Mouse (Mus musculus) lung, embryonic 14.5 days (tissue): ENCODE data around the gene Cenpt. TPM values are rescaled to one million over a fixed set of nuclear protein-coding genes. Genes with fewer than 3 reads are reported as not detected.

Experiments
- ATAC-seq: fragments of 200-750 bp; cut with Nextera tagmentation; 2 replicates; pipeline ENCODE4 v1.8.0; 2017; ENCODE audit warnings: mild to moderate bottlenecking, moderate TSS enrichment, moderate library complexity; ENCODE audit not compliant: insufficient read depth
- DNase-seq: peaks from one replicate; pipeline ENCODE4 v3.0.0-alpha.2; 2015
- H3K27ac ChIP-seq: fragments of 300-500 bp; sonication (generic); 2 replicates; pipeline ENCODE4 v1.5.1; 2014; ENCODE audit warnings: low read depth, mild to moderate bottlenecking, moderate library complexity
- H3K27me3 ChIP-seq: fragments of 300-500 bp; sonication (generic); 2 replicates; pipeline ENCODE4 v1.6.1; 2014; ENCODE audit warnings: low read length, control low read depth; ENCODE audit not compliant: insufficient read depth
- H3K36me3 ChIP-seq: fragments of 300-500 bp; sonication (generic); 2 replicates; pipeline ENCODE4 v1.6.1; 2014; ENCODE audit warnings: control low read depth; ENCODE audit not compliant: insufficient read depth
- H3K4me1 ChIP-seq: fragments of 300-500 bp; sonication (generic); 2 replicates; pipeline ENCODE4 v1.6.1; 2014; ENCODE audit warnings: antibody characterized with exemption, control low read depth; ENCODE audit not compliant: insufficient read depth
- H3K4me2 ChIP-seq: fragments of 300-500 bp; sonication (generic); 2 replicates; pipeline ENCODE4 v1.6.1; 2014; ENCODE audit warnings: mild to moderate bottlenecking
- H3K4me3 ChIP-seq: fragments of 300-500 bp; sonication (generic); 2 replicates; pipeline ENCODE4 v1.5.1; 2014; ENCODE audit warnings: low read depth, low read length
- H3K9ac ChIP-seq: fragments of 300-500 bp; sonication (generic); 2 replicates; pipeline ENCODE4 v1.6.1; 2014
- H3K9me3 ChIP-seq: fragments of 300-500 bp; sonication (generic); 2 replicates; pipeline ENCODE4 v1.6.1; 2016; ENCODE audit warnings: low read depth, low read length, control low read depth
- CTCF ChIP-seq: IDR thresholded peaks from 2 replicates; pipeline ENCODE4 v1.5.1; 2016; ENCODE audit warnings: antibody characterized with exemption, low read depth
- WGBS: fragments of 180-500 bp; shearing (Covaris S2); extraction: QIAGEN DNeasy Blood & Tissue Kit; methylation state at CpG from one replicate; pipeline ENCODE4 v1.1.7; 2014; 5-methylcytosine and 5-hydroxymethylcytosine counted together
- polyA plus RNA-seq: library from polyadenylated mRNA; unstranded; fragments of >200 nt; fragmentation: Nextera tagmentation; extraction: Ambion mirVana; gene quantifications from 2 replicates; pipeline ENCODE4 v1.2.1, GENCODE M21; 2014

Gene Cenpt
- polyA plus RNA-seq, 1 experiment from 2014 or later = 46.2 TPM

GRCm38 (mm10) chr8:105854303-105854702 is 1.2 kb upstream of the Cenpt start:
- Histone ChIP-seq H3K4me2 (peak overlapping the region; percentile 99), H3K9ac (peak overlapping the region; percentile 82; the same call in 1 of the 2 replicates), H3K27me3 (no peaks in the 10 kb centered on the region), H3K36me3 (peaks cover 3% of the 10 kb centered on the region), H3K9me3 (no peaks in the 10 kb centered on the region), H3K27ac (peak overlapping the region; percentile 52; the same call in 1 of the 2 replicates), H3K4me3 (peak overlapping the region; percentile 80), H3K4me1 (peaks cover 12% of the 10 kb centered on the region)
- WGBS = 25% methylated on average over 8 of the region's 8 CpGs
- ATAC-seq = no peak
- no peak for TF ChIP-seq CTCF
- no peak for DNase-seq

- ATAC-seq = no peak
- H3K4me1 ChIP-seq = peaks cover 12% of the 10 kb centered on the region
- H3K27ac ChIP-seq = no peak overlapping the region
- no peaks in the 10 kb centered on the region for H3K27me3 ChIP-seq
- no peaks in the 10 kb centered on the region for H3K9me3 ChIP-seq
- no peak for DNase-seq
- peaks cover 24% of the 10 kb centered on the region for H3K36me3 ChIP-seq
- H3K9ac ChIP-seq = no peak overlapping the region
- no peak overlapping the region for H3K4me2 ChIP-seq
- H3K4me3 ChIP-seq = peak overlapping the region; percentile 77; the same call in 1 of the 2 replicates
- 77% methylated on average over 12 of the region's 12 CpGs for WGBS
- TF ChIP-seq CTCF = no peak
Measured at GRCm38 (mm10) chr8:105852146-105852729, 840 bp downstream of the Cenpt start.

GRCm38 (mm10) chr8:105851651-105852143 is 1.4 kb downstream of the Cenpt start:
- Histone ChIP-seq H3K4me2 (peak overlapping the region; percentile 69), H3K36me3 (peaks cover 29% of the 10 kb centered on the region), H3K27ac (peak overlapping the region; percentile 71), H3K9me3 (no peaks in the 10 kb centered on the region), H3K27me3 (no peaks in the 10 kb centered on the region), H3K4me3 (peak overlapping the region; percentile 77), H3K9ac (peak overlapping the region; percentile 73), H3K4me1 (peaks cover 8% of the 10 kb centered on the region)
- TF ChIP-seq CTCF = no peak
- WGBS = under 1% methylated on average over 34 of the region's 34 CpGs
- ATAC-seq (peak; percentile 76), DNase-seq (peak; percentile 98)

GRCm38 (mm10) chr8:105850611-105851010 is 2.5 kb downstream of the Cenpt start:
- H3K4me1 ChIP-seq = no peaks in the 10 kb centered on the region
- H3K36me3 ChIP-seq = peaks cover 40% of the 10 kb centered on the region
- ATAC-seq (no peak), DNase-seq (no peak)
- WGBS = 75% methylated on average over 7 of the region's 7 CpGs
- H3K27ac ChIP-seq = no peak overlapping the region
- no peaks in the 10 kb centered on the region for H3K9me3 ChIP-seq
- peak overlapping the region; percentile 55 for H3K4me2 ChIP-seq
- H3K27me3 ChIP-seq = no peaks in the 10 kb centered on the region
- H3K9ac ChIP-seq = no peak overlapping the region; the same call in 1 of the 2 replicates
- TF ChIP-seq CTCF = no peak
- H3K4me3 ChIP-seq = peak overlapping the region; percentile 5; the same call in 1 of the 2 replicates

DNA sequence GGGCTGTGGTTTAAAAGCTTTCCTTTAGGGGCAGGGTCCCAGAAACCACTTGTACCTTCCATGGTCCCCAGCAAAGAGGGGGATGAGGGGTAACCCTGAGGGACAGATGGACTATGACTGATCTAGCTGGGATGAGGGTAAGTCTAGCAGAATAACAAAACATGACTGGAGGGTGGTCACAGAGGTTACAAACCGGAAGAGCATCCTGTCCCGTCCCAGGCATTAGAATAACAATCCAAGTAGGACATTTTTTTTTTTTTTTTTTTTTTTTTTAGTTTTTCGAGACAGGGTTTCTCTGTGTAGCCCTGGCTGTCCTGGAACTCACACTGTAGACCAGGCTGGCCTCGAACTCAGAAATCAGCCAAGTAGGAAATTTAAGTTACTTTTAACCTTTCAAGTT is 3.1 kb downstream of the Cenpt start:
- no peaks in the 10 kb centered on the region for H3K27me3 ChIP-seq
- H3K27ac ChIP-seq = no peak overlapping the region
- no peaks in the 10 kb centered on the region for H3K4me1 ChIP-seq
- no peaks in the 10 kb centered on the region for H3K9me3 ChIP-seq
- no peak for ATAC-seq
- H3K36me3 ChIP-seq = peaks cover 46% of the 10 kb centered on the region
- H3K4me3 ChIP-seq = no peak overlapping the region
- peak overlapping the region; percentile 55; the same call in 1 of the 2 replicates for H3K4me2 ChIP-seq
- no peak for DNase-seq
- 77% methylated on average over 4 of the region's 4 CpGs for WGBS
- TF ChIP-seq CTCF = no peak
- no peak overlapping the region for H3K9ac ChIP-seq

GRCm38 (mm10) chr8:105846678-105847077 is 6.4 kb downstream of the Cenpt start:
- H3K9ac ChIP-seq = no peak overlapping the region
- no peaks in the 10 kb centered on the region for H3K4me1 ChIP-seq
- DNase-seq (no peak), ATAC-seq (no peak)
- no peak overlapping the region for H3K4me2 ChIP-seq
- H3K4me3 ChIP-seq = no peak overlapping the region
- no peaks in the 10 kb centered on the region for H3K9me3 ChIP-seq
- H3K36me3 ChIP-seq = peaks cover 62% of the 10 kb centered on the region
- H3K27me3 ChIP-seq = no peaks in the 10 kb centered on the region
- 81% methylated on average over 11 of the region's 11 CpGs for WGBS
- TF ChIP-seq CTCF = no peak
- H3K27ac ChIP-seq = no peak overlapping the region

DNA sequence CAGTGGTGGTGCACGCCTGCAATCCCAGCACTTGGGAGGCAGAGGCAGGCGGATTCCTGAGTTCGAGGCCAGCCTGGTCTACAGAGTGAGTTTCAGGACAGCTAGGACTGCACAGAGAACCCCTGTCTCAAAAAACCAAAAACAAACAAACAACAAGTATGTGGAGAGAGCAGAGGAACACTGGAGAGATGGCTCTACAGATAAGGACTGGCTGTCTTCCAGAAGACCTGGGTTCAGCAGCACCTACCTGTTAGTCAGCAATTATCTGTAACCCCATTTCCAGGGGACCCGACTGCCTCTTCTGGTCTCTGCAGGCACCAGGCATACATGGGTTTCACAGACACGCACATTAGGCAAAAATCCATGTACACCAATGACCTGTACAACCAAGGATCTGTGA is 13.9 kb downstream of the Cenpt start:
- ATAC-seq = no peak
- Histone ChIP-seq H3K4me2 (no peak overlapping the region), H3K36me3 (peaks cover 8% of the 10 kb centered on the region), H3K4me1 (no peaks in the 10 kb centered on the region), H3K4me3 (no peak overlapping the region), H3K9me3 (no peaks in the 10 kb centered on the region), H3K27me3 (no peaks in the 10 kb centered on the region), H3K27ac (no peak overlapping the region), H3K9ac (no peak overlapping the region)
- 90% methylated on average over 5 of the region's 5 CpGs for WGBS
- no peak for TF ChIP-seq CTCF
- no peak for DNase-seq
